Mouse (Mus musculus): ENCODE results near the gene Vmn1r175.
"Not testable (repeated sequence)": the region's sequence is repeated elsewhere in the genome, so short reads cannot be mapped to it uniquely, and the experiment has no call there.

Vmn1r175 gene

DNA sequence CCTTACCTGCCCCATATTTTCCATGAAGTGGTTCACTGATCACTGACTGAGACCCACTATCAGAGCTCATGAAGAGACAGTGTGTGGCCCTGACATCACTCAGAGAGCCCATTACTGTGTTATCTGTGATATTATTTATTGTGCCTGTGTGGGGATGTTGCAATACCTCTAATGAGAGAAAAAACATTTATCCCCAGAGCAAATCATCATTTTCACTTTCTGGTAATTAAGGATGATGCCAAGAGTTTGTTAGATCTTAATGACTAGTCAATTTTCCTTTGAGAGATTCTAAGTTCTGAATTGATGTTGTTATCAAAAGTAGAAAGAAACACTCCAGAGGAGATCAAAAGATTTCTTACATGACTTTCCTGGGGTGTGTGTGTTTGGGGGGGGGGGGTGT, at the start of gene Vmn1r175:
TSS of gene Vmn1r175 (minus strand) at position 101 of the 400 bp plus-strand sequence.
- DNase-seq (ENCODE audit: low read depth, low spot score) = not testable (repeated sequence)

DNA sequence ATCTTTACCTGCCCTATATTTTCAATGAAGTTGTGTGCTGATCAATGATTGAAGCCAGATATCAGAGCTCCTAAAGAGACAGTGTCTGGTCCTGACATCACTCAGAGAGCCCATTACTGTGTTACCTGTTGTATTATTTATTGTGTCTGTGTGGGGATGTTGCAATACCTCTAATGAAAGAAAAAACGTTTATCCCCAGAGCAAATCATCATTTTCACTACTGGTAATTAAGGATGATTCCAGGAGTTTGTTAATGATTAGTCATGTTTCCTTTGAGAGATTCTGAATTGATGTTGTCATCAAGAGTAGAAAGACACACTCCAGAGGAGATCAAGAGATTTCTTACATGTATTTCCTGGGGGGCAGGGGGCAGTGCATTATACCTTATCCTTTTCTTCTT, 26.8 kb upstream of the Vmn1r175 start, which contains the start of gene Vmn1r176:
TSS of gene Vmn1r176 (minus strand) at position 101 of the 400 bp plus-strand sequence.
- not testable (repeated sequence) for DNase-seq (ENCODE audit: low read depth, low spot score)

DNA sequence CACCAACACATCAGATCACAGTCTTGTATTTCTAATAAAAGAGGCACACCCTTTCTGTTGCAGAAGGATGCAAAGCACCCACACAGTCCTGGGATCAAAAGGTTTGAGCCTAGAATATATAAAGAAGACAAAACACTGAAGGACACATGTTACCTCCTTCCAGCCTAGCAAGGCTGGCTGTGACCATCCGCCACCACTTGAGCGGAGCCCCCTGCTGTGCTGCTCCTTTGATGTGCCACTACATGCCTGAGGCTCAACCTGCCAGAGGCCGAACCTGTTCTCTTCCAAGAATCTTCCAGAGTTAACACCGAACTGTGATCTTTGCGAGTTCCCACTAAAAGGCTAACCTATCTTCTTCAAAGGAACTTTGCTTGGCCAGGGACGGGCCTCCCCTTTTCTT, 25.9 kb downstream of the Vmn1r175 start:
- DNase-seq (ENCODE audit: low read depth, low spot score) = no peak
